Mouse (Mus musculus) cortical plate, adult 2 months (tissue): Measurements from ENCODE around the gene Msh3.

Experiments
- CTCF ChIP-seq: fragments of 200-500 bp; IDR thresholded peaks from 2 replicates; pipeline ENCODE4 v1.5.1; 2011; ENCODE audit warnings: mild to moderate bottlenecking, control low read depth, low read length; ENCODE audit not compliant: insufficient read depth; ENCODE audit errors: extremely low read depth
- POLR2A ChIP-seq: fragments of 200-500 bp; IDR thresholded peaks from 2 replicates; pipeline ENCODE4 v1.6.1; 2011; ENCODE audit warnings: mild to moderate bottlenecking, low read length, control low read depth; ENCODE audit not compliant: insufficient read depth; ENCODE audit errors: extremely low read depth

DNA sequence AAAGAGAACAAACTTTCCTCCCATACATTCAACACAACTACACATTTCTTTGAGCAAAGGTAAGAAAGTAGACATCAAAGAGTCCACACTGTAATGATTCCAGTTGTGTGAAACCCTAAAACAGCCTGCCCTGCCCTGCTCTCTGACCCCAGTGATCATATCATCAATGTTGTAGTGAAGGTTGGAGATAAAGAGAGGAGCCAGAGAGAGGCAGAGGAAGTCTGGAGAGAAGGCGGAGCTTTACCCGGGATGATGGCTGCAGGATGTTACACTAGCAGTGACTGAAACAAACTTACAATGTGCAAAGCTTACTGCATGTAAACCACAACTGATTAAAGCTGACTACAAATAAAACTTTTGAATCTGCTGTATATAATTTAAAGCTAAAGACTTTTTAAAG lies 26.8 kb downstream of the Msh3 start:
- TF ChIP-seq CTCF (no peak), POLR2A (no peak)
